Mouse (Mus musculus) macrophage (primary cell): ENCODE measurements around the gene Gm45799. TPM values are rescaled to one million over a fixed set of nuclear protein-coding genes. Genes with fewer than 3 reads are reported as not detected.

Experiments used
- H3K27ac ChIP-seq: fragments of 350-480 bp; formaldehyde crosslinking; 2 replicates; pipeline ENCODE4 v1.9.0; 2021
- H3K36me3 ChIP-seq: fragments of 350-480 bp; formaldehyde crosslinking; 2 replicates; pipeline ENCODE4 v1.9.0; 2021; ENCODE audit errors: inconsistent target
- H3K4me3 ChIP-seq: fragments of 350-480 bp; formaldehyde crosslinking; 2 replicates; pipeline ENCODE4 v1.9.0; 2021; ENCODE audit errors: inconsistent target
- H3K79me2 ChIP-seq: fragments of 350-480 bp; formaldehyde crosslinking; 2 replicates; pipeline ENCODE4 v1.9.0; 2021; ENCODE audit errors: inconsistent target
- WGBS: methylation state at CpG from one replicate; pipeline ENCODE4 v1.1.7; 2026; ENCODE audit warnings: inconsistent platforms; ENCODE audit not compliant: missing documents; 5-methylcytosine and 5-hydroxymethylcytosine counted together
- polyA plus RNA-seq: library from polyadenylated mRNA; stranded (reverse); fragments of 250-400 nt; gene quantifications from 3 replicates; pipeline ENCODE4 v1.2.4, GENCODE M21; 2018; ENCODE audit warnings: inconsistent platforms
- total RNA-seq, 78 experiments: library from RNA; depleted of rRNA; stranded (reverse); fragments of 250-400 nt; gene quantifications; 1 replicate in 9 of 78; 2 replicates in 24 of 78; 3 replicates in 43 of 78; 4 replicates in 2 of 78; pipeline ENCODE4 v1.2.4; 2018; ENCODE audit warnings: inconsistent platforms in 56 of 78

Gene Gm45799
- total RNA-seq (2018; cell fraction: chromatin; rRNA removed): 10 to 100 TPM; 10.2 to 47.1 (median 16.6) TPM
- total RNA-seq (2018; cell fraction: cytosol; rRNA removed): 1 to 10 TPM in 25 of 26 experiments, under 1 TPM in 1; 0.91 to 7.1 (median 2.7) TPM
- total RNA-seq (2018; cell fraction: nucleus; rRNA removed): 10 to 100 TPM in 21 of 26 experiments, 1 to 10 TPM in 5; 6.0 to 30.8 (median 20.0) TPM
- 1.7 to 8.3 TPM (median 4.9 TPM) in 3 replicates for polyA plus RNA-seq

DNA sequence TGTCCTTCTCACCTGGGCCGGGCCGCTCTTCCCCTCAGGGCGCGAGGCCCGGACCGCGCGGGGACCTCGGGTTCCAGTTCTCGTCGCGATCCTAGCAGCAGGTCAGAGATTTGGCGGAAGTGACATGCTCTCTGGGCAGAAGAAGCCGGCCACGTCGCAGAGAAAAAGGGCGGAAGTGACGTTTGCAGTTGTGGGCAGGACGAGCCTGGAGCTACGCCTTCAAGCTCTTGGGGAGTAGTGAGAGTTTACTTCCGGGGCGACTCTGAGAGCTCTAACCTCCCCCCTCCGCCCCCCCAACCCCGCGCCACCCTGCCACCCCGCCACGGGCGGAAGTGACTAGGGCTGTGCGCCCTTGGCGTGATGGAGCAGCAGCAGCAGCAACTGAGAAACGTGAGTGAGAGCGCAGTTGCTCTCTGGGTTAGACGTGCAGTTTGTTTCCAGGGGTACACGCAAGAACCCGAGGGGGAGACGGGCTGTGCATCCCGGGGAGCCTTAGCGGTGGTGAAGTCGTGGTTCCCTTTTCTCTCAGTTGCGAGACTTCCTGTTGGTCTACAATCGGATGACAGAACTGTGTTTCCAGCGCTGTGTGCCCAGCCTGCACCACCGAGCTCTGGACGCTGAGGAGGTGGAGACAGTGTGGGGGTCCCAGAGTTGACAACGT lies at the start of gene Gm45799, which contains the start of gene Arfip2:
TSS of gene Gm45799 (plus strand) at position 320 of the 661 bp plus-strand sequence.
TSS of gene Arfip2 (minus strand) at position 184 of the 661 bp plus-strand sequence.
- WGBS: under 1% methylated on average over 44 of the region's 45 CpGs
- Histone ChIP-seq H3K27ac (peak within 1 kb of the TSS; percentile 93), H3K79me2 (peaks cover 30% of the 10 kb centered on the region; the same call in 1 of the 2 replicates), H3K4me3 (peak within 1 kb of the TSS; percentile 69), H3K36me3 (peaks cover 28% of the 10 kb centered on the region)

GRCm38 (mm10) chr7:105602860-105603623 lies 37.3 kb upstream of the Gm45799 start:
- Histone ChIP-seq H3K36me3 (no peaks in the 10 kb centered on the region), H3K79me2 (no peaks in the 10 kb centered on the region), H3K4me3 (no peak overlapping the region), H3K27ac (no peak overlapping the region)
- 48% methylated on average over 9 of the region's 9 CpGs for whole genome bisulfite sequencing

- no peaks in the 10 kb centered on the region for H3K79me2 ChIP-seq
- H3K4me3 ChIP-seq: no peak overlapping the region
- H3K36me3 ChIP-seq: peaks cover 33% of the 10 kb centered on the region
- WGBS: 20% methylated on average over 3 of the region's 3 CpGs
- H3K27ac ChIP-seq: no peak overlapping the region
These were observed 31.9 kb upstream of the Gm45799 start for GRCm38 (mm10) chr7:105608467-105608866.

GRCm38 (mm10) chr7:105611767-105612166 lies 28.6 kb upstream of the Gm45799 start:
- Histone ChIP-seq H3K36me3 (peaks cover 65% of the 10 kb centered on the region), H3K4me3 (no peak overlapping the region), H3K27ac (no peak overlapping the region), H3K79me2 (no peaks in the 10 kb centered on the region)
- 100% methylated on average over 1 of the region's 1 CpGs for WGBS

DNA sequence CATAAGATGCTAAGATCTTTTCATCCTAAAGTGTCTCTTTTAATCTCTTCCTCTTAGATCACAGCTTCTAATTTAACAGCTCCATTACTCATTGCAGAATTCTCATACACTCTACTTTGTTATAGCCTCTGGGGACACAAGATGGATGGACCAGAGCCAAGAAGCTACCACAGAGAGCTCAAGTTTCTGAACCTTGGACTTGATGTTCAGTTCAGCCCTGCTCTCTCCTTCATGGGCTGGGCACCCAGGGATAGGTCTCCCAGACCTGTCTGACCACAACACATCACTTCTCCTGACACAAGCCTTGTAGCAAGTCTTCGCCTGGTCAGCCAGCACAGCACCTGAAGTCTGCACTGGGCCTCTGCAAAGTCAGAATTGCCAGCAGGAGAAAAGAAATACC lies 26.0 kb upstream of the Gm45799 start:
- H3K27ac ChIP-seq: no peak overlapping the region
- H3K4me3 ChIP-seq: no peak overlapping the region
- H3K79me2 ChIP-seq: no peaks in the 10 kb centered on the region
- 100% methylated on average over 1 of the region's 1 CpGs for WGBS
- peaks cover 91% of the 10 kb centered on the region for H3K36me3 ChIP-seq

DNA sequence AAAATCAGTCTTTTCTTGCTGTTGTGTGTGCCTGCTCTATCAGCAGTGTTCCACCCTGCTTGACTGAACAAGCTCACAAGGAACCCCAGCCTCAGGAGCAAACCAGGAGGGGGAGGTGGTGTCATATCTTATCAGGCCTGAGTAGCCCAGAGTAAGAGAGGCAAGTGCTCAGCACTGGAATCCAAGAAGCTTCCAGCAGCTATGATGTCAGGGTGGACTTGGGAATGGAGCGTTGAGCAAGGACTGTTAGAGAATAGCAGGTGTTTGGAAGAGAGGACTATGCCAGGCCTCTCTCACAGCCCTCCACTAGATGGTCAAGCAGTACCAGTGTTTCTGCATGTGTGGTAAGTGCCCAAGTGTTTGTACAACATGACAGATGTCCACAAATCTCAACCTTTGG lies 24.6 kb upstream of the Gm45799 start:
- H3K36me3 ChIP-seq: peaks cover 99% of the 10 kb centered on the region

GRCm38 (mm10) chr7:105616561-105616960 lies 23.8 kb upstream of the Gm45799 start:
- no peak overlapping the region for H3K4me3 ChIP-seq
- 96% methylated on average over 6 of the region's 6 CpGs for WGBS
- H3K36me3 ChIP-seq: peaks cover 99% of the 10 kb centered on the region
- H3K79me2 ChIP-seq: no peaks in the 10 kb centered on the region
- H3K27ac ChIP-seq: no peak overlapping the region

More for the DNA sequence above, 24.6 kb upstream of the Gm45799 start:
- Histone ChIP-seq H3K79me2 (no peaks in the 10 kb centered on the region), H3K4me3 (no peak overlapping the region), H3K27ac (no peak overlapping the region)
- 100% methylated on average over 1 of the region's 1 CpGs for WGBS

DNA sequence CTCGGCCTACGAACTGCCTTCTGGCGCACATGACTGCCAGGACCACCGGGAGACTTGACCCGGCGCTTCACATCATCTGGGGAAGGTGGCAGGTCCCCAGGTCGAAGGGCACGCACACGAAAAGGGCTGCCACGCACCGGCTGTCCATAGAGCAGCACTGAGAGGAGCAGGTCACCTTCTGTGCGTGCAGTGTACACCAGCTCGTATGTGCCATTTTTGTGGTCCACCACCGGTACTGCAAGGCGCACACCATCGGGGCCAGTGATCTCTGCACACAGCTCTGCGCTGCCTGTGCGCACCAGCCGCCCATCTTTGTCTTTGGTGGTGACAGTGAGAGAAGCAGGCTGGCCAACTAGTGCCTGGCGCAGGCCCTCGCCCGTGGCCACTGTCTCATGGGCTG lies 22.5 kb upstream of the Gm45799 start:
- H3K4me3 ChIP-seq: no peak overlapping the region
- 96% methylated on average over 22 of the region's 22 CpGs for WGBS
- H3K36me3 ChIP-seq: peaks cover 99% of the 10 kb centered on the region
- no peak overlapping the region for H3K27ac ChIP-seq
- H3K79me2 ChIP-seq: no peaks in the 10 kb centered on the region

GRCm38 (mm10) chr7:105619701-105620100 lies 20.7 kb upstream of the Gm45799 start:
- WGBS: 95% methylated on average over 3 of the region's 3 CpGs
- Histone ChIP-seq H3K27ac (no peak overlapping the region), H3K79me2 (no peaks in the 10 kb centered on the region), H3K36me3 (peaks cover 97% of the 10 kb centered on the region), H3K4me3 (no peak overlapping the region)

GRCm38 (mm10) chr7:105621053-105621452 lies 19.3 kb upstream of the Gm45799 start:
- Histone ChIP-seq H3K27ac (no peak overlapping the region), H3K4me3 (no peak overlapping the region), H3K36me3 (peaks cover 91% of the 10 kb centered on the region), H3K79me2 (no peaks in the 10 kb centered on the region; the same call in 1 of the 2 replicates)
- 94% methylated on average over 4 of the region's 4 CpGs for WGBS

DNA sequence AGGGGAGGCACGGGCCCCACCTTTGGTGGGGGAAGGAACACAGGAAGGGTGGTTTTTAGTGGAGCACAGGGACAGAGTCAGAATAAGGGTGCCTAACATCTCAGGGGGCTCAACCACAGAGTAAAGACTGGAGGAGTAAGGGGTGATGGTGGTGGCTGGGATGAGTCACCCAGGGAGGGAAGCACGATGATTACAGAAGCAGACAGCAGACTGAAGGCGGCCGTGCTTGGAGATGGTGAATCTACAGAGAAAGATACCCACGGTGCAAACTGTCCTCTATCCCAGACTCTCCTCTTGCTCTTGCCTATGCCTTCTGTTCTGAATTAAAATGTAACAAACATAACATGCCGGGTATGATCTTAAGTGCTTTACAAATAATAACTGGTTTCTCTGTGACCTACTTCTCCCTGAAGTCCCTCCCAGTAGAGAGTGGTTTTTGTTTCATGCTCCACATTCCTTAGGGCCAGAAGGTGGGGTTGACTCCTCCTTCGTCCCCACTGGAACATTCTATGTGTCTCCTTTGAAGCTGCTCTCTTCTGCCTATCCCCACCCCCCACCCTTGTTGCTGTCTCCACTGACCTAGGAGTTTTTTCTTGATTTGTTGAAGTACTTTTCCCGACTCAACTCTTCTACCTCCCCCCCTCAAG lies 18.6 kb upstream of the Gm45799 start:
- Histone ChIP-seq H3K79me2 (no peaks in the 10 kb centered on the region; the same call in 1 of the 2 replicates), H3K27ac (no peak overlapping the region), H3K36me3 (peaks cover 84% of the 10 kb centered on the region), H3K4me3 (no peak overlapping the region)
- WGBS: 86% methylated on average over 8 of the region's 8 CpGs

GRCm38 (mm10) chr7:105625397-105625796 lies 15.0 kb upstream of the Gm45799 start:
- Histone ChIP-seq H3K27ac (no peak overlapping the region), H3K4me3 (no peak overlapping the region), H3K36me3 (peaks cover 48% of the 10 kb centered on the region), H3K79me2 (peaks cover 17% of the 10 kb centered on the region; the same call in 1 of the 2 replicates)
- WGBS: 94% methylated on average over 6 of the region's 6 CpGs

GRCm38 (mm10) chr7:105628633-105629032 lies 11.7 kb upstream of the Gm45799 start:
- Histone ChIP-seq H3K27ac (no peak overlapping the region), H3K36me3 (peaks cover 17% of the 10 kb centered on the region; the same call in 1 of the 2 replicates), H3K79me2 (peaks cover 45% of the 10 kb centered on the region), H3K4me3 (no peak overlapping the region)
- WGBS: 2% methylated on average over 3 of the region's 3 CpGs

DNA sequence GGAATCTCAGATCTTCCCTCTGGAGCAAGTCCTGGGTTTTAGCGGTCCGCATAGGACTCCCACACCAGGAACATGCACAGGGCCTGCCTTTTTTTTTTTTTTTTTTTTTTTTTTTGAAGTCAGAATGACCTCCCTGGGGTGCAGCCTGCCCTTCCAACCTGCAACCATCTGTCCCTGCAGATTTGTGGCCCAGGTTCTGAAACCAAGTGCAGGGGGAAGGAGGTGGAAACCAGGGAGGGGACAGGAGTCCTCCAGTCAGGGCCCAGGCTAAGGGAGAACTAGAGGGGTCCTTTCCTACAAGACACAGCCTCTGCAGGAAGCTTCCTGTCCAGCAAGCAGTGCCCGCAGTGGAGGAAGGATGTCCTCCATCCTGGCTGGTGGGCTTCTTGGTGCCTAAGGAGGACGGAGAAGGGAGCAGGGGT lies 7.8 kb upstream of the Gm45799 start:
- Histone ChIP-seq H3K4me3 (peak overlapping the region; percentile 63), H3K36me3 (peaks cover 11% of the 10 kb centered on the region), H3K79me2 (peaks cover 41% of the 10 kb centered on the region), H3K27ac (no peak overlapping the region)
- 50% methylated on average over 4 of the region's 4 CpGs for WGBS
